Mouse (Mus musculus) left cerebral cortex, adult 9 months (tissue): ENCODE data around the gene Cdkn2aip.

ENCODE experiments used
- DNase-seq, 2 experiments: peaks; one replicate each; pipeline ENCODE4 v3.0.0; 2022; ENCODE audit warnings: low spot score in 2 of 2

The Cdkn2aip gene

DNA sequence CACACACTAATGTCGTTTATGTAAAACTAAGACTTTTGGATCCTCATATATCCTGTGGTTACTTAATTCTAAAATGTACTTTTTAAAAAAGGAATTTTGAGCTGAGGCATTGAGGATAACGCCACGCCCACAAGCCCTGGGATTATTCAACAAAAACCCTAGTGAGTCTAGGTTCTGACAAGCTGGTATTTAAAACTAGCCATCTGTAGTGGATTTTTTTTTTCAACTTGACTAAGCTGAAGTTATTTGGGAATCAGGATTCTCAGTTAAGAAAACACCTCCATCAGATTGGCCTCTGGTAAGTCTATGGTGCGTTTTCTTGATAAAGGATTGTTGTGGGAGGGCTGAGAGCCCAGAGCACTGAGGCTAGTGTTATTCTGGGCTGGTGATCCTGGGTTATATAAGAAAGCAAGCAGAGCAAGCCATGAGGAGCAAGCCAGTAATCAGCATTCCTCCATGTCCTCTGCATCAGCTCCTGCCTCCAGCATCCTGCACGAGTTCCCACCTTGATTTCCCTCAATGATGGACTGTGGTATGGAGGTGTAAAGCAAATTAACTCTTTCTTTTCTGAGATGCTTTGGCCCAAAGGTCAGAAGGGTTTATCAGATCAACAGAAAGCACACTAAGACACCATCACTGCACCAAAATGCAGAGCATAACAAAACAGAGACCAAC is 18.2 kb downstream of the Cdkn2aip start:
- peak; percentile 60 to 71 for DNase-seq

DNA sequence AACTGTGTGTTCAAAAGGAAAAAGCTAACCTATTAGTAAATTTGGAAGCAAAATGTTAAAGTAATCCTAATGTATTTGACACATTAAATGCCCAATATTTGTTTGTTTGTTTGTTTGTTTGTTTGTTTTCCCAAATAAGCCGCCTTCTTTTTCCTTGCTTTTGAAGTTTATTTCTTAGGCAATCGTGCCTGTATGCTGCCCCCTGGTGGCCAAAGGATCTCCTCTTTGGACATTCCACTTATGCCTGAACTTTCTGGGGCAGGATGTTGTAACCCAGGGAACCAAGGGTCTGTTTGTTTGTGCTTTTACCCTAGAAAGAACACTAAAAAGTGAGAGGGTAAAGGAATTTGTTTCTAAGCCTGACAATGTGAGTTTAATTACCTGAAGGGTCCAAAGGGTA is 20.6 kb downstream of the Cdkn2aip start:
- peak in 1 of 2 experiments; percentile 85 for DNase-seq

DNA sequence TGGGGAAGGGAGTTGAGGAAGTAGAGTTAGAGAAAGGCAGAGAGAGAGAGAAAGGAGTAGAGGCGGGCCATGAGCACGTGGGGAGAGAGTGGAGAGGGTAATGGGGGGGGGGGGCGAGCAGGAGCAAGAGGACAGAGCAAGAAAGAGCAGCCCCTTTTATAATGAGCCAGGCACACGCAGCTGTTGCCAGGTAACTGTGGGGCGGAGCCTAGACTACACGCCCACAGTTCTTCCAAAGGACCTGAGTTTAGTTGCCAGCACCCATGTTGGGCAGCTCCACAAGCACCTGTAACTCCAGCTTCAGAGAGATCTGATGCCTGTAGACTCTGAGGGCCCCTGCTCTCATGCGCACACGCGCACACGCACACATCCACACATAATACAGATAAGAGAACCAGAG is 21.9 kb downstream of the Cdkn2aip start:
- DNase-seq = no peak

DNA sequence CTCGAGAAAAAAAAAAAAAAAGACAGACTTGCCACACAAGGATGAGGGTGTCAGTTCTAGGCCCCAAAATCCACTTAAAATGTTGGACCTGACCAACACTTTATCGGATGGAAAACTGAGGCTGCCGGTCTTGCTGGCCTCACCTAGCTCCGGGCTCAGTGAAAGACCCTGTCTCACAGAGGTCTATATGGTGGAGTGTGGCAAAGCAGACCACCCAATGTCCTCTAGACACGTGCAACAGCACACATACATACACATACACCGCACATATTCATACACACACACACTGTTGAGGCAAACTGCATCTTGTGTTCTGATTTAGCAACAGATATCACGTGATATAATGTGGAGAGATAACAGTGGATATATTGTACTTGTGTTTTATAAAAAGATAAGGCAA is 22.4 kb downstream of the Cdkn2aip start:
- DNase-seq = no peak

DNA sequence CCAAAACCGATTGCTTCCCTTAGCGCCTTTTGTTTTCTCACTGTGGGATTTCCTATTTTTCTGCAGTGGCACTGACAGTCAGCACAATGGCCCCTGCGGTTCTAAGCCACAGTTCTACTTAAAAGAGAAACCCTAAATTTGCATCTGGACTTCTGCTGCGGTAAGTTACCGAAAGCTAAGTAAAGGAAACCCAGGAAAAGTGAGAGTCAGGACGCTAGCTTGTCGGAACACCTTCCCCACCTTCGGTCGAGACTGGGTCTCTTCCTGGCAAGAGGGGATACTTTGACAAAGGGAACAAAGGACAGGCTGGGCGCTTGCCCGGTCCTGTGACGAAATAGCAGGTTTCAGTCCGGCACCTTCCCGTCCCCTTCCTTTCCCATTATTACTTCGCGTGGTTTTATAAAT is 23.1 kb downstream of the Cdkn2aip start:
- no peak for DNase-seq

DNA sequence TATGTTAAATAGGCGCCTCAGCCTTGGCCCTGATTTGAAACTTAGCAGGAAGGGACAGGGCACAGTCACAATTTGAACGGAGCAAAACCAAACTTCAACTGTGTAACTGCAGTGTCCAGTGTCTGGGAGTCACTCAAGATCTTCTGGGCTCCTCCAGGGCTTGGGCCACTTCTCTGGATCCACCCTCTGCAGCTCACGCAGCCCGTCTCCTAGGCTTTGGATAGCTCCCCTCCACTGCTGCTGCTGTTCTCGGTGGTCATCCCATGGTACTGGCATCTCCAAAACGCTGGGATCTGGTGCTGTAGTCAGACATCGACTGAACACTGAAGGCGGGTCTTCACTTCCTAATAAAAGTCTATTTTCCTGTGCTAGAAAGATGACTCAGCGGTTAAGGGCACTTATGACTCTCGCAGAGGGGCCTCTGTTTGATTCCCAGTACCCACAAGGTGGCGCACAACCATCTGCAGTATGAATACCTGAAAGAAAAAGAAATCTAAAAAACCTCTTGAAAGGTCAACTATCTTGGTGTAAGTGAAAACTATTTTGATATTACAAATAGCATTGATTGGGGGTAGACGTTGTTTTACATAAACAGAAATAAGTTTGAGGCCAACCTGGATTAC is 23.9 kb downstream of the Cdkn2aip start:
- DNase-seq = no peak

DNA sequence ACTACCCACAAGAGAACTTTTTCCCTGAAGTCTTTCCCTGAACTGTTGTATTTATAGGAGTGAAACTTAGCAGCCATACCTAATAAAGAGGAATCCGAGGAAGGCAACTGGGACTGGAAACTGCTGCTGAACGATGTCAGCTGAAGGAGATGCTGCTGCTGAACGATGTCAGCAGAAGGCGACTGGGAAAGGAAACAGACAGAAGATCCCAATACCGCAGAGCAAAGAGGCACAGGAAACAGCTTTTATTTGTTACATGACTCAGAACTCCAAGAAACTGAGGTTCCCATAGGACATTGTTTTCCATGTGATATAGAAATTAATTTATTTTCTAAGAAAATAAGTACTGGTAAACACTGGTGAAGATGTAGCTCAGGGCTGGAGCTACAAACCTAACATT is 29.3 kb downstream of the Cdkn2aip start:
- no peak for DNase-seq

DNA sequence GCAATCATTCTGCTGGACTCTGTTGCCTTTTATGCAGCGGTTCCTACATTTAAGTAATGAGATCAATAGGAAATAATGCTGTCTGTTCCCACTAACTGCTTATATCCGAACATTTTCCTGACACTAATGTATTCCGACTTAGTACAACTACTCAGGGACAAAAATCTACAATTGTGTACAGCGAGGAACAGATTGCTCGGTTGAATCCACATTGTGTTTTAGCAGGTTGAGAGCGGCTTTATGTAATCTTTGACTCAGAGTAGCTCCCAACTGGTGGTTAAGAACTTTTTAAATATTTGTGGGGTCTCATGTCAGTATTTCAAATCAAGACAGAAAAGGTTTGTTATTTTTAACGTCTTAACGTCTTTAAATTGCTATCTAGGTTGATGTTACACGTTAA is 29.7 kb downstream of the Cdkn2aip start:
- no peak for DNase-seq

DNA sequence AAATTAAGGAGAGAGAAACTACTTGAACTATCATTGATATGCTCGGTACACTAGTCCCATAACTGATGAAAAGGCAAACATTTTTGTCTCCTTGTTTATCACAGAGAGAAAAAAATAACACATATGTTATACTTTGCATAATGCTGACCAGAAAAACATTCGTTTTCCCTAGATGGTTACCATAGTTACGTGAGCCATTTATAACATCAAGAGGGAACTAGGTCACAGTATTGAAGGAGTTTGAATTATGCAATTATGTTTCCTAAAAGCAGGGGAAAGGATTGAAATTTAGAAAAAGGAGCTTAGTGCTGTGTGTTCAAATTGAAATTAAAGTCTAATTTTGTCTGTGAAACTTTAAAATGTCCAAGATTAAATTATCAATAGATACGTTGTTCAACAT is 33.4 kb downstream of the Cdkn2aip start:
- no peak for DNase-seq

DNA sequence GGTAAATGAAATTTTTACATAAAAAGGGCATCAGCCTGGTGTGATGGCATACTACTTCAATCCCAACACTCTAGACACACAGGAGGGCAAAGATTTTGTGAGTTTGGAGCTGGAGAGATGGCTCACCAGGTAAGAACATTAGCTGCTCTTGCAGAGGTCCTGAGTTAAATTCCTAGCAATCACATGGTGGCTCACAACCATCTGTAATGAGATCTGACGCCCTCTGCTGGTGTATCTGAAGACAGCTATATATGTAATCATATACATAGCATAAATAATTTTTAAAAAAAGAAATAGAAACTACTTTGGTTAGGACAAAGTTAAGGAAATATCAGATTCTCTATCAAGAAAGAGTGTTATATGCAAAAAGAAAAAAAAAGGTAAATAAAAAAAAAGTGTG is 34.1 kb downstream of the Cdkn2aip start:
- DNase-seq = no peak

DNA sequence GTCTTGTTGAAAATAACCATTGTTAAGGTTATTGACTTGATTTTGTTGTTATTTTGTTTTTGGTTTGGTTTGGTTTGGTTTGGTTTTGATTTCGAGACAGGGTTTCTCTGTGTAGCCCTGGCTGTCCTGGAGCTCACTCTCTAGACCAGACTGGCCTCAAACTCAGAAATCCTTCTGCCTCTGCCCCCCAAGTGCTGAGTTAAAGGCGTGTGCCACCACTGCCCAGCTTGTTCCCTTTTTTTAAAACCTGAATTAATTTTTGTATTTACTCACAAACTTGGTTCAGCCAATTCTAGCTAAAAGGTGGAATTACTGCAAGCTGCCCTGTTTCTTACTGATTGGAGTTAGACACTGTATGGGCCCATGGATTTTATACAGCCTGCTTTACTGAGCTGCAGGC is 37.1 kb downstream of the Cdkn2aip start:
- DNase-seq = no peak

DNA sequence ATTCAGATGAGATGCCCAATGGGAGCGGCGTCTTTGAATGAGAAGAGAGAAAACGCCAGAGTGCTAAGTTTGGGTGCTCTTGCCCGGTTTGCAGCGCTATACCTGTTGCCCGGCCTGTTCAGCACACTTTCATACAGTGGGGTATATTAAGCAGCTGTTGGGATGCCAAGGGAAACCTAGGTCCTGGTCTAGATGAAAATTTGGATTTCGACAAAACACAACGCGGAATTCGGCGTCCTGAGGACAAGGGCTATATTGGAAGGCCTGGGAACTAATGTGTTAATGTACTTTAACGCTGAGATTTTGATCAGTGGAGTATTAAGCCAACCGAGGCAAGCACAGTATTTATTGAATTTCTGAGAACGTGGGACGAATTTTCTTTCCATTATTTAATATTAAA is 37.5 kb downstream of the Cdkn2aip start:
- DNase-seq = no peak

DNA sequence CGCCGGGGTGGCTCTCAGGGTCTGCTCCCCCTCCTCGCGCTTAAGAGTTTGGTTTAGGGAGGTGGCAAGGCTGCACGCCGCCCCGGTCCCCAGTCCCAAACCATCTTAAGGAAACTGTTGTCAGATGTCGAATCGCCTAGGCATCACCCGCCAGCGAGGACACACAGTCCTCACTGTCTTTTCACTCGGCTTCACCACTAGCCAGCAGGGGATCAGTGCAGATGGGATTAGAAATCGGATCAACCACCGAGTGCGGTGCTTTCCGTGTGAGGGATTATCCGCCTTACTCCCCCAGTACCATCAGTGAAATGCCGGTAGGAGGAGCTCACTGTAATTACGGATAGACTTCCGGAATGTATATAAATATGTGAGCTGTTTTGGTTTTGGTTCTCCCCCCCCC is 37.9 kb downstream of the Cdkn2aip start:
- DNase-seq = peak in 1 of 2 experiments; percentile 48

DNA sequence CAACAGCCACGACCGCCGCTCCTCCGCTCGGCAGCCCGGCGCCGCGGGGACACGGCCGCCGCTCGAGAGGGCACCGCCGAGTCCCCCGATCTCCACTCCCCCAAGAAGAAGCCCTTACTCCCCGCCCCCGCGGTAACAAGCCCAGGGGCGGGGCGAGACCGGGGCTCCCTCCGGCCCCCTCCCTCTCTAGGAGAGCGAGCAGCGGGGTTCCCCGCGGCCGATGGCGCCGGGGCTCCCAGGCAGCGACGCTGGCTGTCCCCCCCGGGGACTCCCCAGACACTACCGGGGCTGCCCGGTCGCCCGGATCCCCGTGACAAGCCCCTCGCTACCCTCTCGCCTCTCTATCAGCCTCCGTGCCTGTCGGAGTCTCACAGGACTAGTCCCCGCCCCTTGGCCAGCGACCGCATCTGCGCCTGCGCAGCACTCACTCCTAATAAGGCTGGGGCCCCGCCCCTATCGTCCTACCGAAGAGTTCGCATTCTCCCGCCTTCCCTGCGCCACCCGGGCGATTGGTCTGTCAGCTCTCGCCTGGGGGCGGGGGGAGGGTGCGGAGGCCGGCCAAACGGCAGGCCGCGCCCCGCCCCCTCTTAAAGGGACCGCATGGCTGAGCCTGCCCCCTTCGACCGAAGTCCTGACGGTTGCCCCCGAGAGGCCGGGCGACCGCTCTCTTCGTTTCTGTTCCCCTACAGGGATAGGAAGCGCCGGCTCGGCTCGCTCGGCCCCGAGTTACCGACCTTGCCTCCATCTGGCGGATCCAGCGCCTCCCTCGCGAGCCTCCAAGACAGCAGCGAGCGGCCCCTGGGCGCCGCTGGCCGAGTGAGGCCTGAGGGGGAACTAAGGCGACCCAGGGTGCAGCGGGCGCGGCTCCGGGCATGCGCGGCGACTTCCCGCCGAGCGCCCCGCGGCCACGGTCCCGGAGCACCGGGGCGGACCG is 38.7 kb downstream of the Cdkn2aip start, which contains the start of gene Ing2:
Gene Ing2 (minus strand): TSS at position 780 of the 934 bp plus-strand sequence.
- peak; percentile 99 to 100 for DNase-seq

DNA sequence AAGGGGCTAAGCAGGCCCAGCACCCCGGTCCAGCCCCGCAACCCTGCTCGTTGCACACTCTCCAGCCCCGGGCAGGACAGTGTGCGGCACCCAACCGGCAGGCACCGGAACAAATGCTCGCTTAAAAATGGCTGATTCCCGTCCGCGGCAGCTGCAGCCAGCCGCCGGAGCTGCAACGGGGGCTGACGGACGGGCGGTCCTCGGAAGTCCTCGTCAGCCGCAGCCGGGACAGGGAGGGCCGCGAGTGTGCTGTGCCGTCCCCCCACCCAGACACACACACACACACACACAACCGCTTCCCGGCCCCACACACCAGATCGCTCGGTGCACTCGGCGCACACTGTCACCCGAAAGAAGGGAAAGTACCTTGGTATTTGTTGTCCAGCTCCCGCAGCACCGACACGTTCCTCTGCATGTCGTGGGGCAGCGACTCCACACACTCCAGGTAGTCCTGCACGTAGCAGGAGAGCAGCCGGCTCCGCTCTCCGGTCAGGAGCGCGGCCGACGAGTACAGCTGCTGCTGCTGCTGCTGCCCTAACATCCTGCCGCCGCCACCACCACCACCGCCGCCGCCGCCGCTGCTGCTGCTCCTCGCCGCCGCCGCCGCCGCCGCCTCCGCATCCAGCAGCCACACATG is 39.5 kb downstream of the Cdkn2aip start:
- no peak for DNase-seq

DNA sequence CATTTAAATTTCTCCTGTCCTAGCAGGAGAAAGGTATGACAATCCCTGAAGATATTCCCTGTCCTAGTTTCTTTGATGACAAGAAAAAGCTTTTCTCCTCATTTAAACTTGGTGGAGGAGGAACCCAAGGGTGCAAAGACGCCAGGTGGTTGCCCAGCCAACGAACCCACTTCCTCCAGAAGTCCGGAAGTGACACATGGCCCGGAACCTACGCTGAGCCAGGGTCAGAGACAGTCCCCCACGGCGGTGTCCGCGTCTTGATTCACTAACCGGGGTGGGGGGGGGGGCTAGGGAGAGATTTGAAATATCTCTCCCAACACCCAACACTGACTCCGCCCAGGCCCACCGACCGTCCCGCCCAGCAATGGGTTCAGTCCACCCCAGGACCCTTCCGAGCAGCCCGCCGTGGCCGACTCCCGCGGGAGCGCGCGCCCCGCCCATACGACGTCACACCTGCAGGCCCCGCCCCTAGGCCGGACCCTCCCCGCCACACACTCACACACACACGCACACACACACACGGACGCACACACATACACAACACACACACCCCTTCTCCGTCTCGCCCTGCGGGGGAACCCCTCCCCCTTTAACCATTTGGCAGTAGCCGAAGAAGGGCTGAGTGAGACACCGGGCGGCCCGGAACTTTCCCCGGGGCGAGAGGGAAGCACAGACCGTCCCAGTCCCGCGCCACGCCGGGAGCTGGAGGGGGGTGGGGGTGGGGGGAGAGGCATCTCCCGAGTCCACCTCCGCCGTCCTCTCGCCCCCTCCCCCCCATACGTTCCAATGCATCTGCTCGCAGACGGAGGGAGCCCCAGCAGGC is 40.2 kb downstream of the Cdkn2aip start:
- peak; percentile 59 to 84 for DNase-seq

DNA sequence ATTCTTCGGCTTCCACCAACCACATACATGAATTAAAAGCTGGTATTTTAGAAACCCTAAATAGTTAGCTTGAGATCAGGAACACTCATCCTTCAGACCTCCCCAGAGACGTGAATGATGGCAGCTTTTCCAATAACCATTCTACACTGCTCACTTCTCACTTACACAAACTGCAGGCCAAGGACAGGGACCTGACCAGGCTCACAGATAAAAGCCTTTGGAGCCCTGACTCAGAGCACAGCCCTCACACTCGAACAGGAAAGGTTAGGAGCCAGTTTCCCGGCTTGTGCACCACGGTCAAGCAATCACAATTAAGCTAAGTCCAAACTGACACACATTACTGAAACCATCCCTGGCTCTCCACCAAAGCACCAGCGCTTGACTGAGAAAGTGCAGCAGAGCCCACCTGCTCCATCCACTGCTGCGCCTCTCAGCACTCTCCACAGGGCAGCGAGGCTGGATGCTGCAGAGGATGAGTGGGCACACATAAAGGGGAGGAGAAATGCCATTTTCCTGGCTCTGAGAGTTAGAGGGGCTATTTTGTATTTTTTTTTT is 49.4 kb downstream of the Cdkn2aip start:
- no peak for DNase-seq

DNA sequence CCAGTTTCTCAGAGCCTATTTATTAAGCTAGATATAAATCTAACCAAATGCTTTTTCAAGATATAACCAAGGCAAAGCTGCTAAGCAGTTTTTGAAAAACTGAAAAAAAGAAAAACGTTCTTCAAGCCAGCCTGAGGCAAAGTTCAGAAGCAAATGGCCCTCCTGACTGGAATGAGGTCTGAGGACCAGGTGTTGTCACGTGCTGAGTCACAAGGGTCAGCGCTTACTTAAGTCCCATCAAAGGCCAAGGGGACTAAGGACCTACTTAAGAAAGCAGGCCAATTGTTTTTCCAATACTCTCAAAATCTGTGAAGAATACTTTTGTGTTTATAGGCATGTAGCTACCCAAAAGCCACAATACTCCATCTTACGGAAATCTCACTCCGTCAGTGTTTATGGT is 50.5 kb downstream of the Cdkn2aip start:
- no peak for DNase-seq

DNA sequence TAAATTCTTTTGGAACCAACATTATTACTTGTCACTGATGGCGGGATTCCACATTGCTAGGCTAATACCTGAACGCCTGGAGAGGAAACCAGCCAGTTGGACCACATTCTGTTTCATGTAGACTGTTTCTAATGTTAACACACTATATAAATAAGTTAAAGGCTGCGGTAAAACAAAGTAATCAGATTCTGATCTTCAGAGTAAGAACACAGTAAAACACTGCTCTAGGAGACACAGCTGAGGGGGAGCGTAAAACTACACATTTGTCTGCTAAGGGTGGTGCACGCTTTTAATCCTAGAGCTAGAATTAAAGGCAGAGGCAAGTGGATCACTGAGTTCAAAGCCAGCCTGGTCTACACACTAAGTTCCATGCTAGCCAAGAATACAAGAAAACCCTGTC is 51.0 kb downstream of the Cdkn2aip start:
- DNase-seq = no peak

DNA sequence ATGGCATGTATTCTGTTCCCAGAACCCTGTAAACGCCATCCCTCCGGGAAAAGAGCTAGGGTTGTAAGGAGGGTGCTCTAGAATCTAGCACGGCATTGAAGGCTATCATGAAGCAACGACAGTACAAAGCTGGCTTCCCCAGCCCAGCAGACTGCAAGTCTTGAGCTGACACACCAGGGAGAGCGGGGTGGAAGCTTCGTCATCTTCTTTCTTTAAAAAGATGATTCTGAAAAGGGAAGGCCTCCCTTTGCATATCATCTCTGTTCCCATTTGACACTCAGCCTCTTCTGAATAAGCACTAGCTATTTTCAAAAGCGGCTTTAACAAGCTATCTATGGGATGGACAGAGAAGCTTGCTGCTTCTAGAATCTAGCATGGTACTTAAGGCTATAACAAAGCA is 53.3 kb downstream of the Cdkn2aip start:
- DNase-seq = peak in 1 of 2 experiments; percentile 30

DNA sequence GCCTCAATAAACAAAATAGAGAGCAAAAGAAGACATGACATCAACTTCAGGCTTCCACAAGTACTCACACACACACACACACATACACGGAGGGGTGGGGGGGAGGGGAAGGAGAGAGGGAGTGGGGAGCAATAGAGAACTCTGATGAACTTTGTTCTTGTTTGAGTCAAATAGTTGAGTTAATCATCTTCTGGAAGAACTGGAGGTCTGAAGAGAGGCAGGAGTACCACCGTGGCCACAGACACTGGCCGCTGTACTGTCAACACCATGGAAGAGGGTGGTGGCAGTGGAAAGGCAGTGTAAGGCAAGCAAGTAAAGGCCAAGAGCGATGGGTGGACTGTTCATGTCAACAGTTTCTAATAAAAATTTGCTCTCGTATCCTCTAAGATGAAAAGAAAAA is 54.3 kb downstream of the Cdkn2aip start:
- no peak for DNase-seq
